ENCODE assay signal across 12 mouse cellular contexts in the genomic region with DNA sequence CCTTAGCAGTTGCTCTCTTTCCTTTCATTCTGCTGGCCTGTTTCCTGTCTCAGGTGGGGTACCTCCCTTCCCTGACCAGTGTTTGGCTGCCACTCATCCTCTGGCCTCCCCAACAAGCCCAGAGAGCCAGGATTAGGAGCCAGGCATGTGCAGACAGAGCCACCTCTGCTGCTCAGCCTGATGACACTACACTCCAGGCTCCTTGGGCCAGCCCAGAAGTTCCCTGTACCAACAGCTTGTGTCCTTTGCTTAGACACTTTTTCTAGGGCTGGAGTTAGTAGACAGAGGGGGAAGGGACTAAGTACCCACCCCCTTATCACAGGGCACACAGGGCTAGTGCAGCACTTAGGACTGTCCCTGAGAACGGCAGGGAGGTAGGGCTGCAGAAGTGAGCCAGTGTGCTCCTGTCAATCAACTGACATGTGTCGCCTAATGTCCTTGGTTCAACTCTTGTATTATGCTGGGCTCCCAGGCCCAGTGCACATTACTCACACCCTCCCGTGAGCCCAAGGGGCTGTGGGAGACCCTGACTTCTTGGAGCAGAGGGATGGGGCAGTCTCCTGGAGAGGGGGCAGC. TPM values are rescaled to one million over a fixed set of nuclear protein-coding genes. Genes with fewer than 3 reads are reported as not detected.
DNase-seq lines count a peak whose midpoint lies in the region; ATAC-seq lines count a peak whose summit lies in the region.
"Had no signal": no experiment of that assay in that cellular context is flagged by ENCODE, and none has a peak within 500 bp of the region (broad histone marks: within the 10 kb centered on the region; RNA-seq: fewer than 3 reads in every experiment).

No protein-coding gene starts in this region.

- peaks cover 36% of the 10 kb centered on the region for H3K4me1 ChIP-seq in heart, embryonic 12.5 days (replicated peaks)
- no peaks in the 10 kb centered on the region for H3K4me1 ChIP-seq in liver, embryonic 11.5 days (replicated peaks; ENCODE audit: control insufficient read depth, insufficient read depth, low read length)
- H3K4me1 ChIP-seq in liver, embryonic 12.5 days: no peaks in the 10 kb centered on the region; the same call in 1 of the 2 replicates
- H3K4me1 ChIP-seq in liver, embryonic 16.5 days (ENCODE audit: control insufficient read depth, low read depth, low read length): no peaks in the 10 kb centered on the region; the same call in none of the 2 replicates

- H3K9me3 ChIP-seq in heart, embryonic 12.5 days (replicated peaks): no peaks in the 10 kb centered on the region
- no peaks in the 10 kb centered on the region for H3K9me3 ChIP-seq in liver, embryonic 11.5 days (ENCODE audit: control insufficient read depth, low read length)
- no peaks in the 10 kb centered on the region for H3K9me3 ChIP-seq in liver, embryonic 12.5 days (replicated peaks)
- H3K9me3 ChIP-seq in liver, embryonic 16.5 days (replicated peaks; ENCODE audit: control insufficient read depth, low read length): no peaks in the 10 kb centered on the region
- H3K9me3 ChIP-seq: hindbrain, embryonic 10.5 days had no signal

- ATAC-seq in heart, embryonic 12.5 days (ENCODE audit: insufficient number of reproducible peaks, low FRiP score): 0 out of 2 replicates have a peak, but pooled peaks have one; percentile 26
- peak; percentile 61; the same call in 1 of the 2 replicates for ATAC-seq in liver, embryonic 11.5 days (replicated peaks; ENCODE audit: low FRiP score)
- no peak for ATAC-seq in liver, embryonic 12.5 days
- 0 out of 2 replicates have a peak, but pooled peaks have one; percentile 10 for ATAC-seq in liver, embryonic 16.5 days (ENCODE audit: low read depth)

- H3K27me3 ChIP-seq in heart, embryonic 12.5 days (replicated peaks): no peaks in the 10 kb centered on the region
- no peaks in the 10 kb centered on the region for H3K27me3 ChIP-seq in liver, embryonic 11.5 days (replicated peaks; ENCODE audit: control insufficient read depth, insufficient read depth, low read length)
- 0 out of 2 replicates have a peak, but pooled peaks cover 3% of the 10 kb centered on the region for H3K27me3 ChIP-seq in liver, embryonic 12.5 days (replicated peaks)
- H3K27me3 ChIP-seq in liver, embryonic 16.5 days (ENCODE audit: control insufficient read depth, insufficient read depth, low read depth, low read length): no peaks in the 10 kb centered on the region

- peaks cover 45% of the 10 kb centered on the region for H3K36me3 ChIP-seq in heart, embryonic 12.5 days
- peaks cover 27% of the 10 kb centered on the region for H3K36me3 ChIP-seq in liver, embryonic 11.5 days (ENCODE audit: control insufficient read depth, insufficient read depth, low read length)
- peaks cover 45% of the 10 kb centered on the region for H3K36me3 ChIP-seq in liver, embryonic 12.5 days
- H3K36me3 ChIP-seq in liver, embryonic 16.5 days (ENCODE audit: control insufficient read depth, insufficient read depth): peaks cover 35% of the 10 kb centered on the region

- H3K9ac ChIP-seq in heart, embryonic 12.5 days: no peak overlapping the region
- H3K9ac ChIP-seq in liver, embryonic 11.5 days (ENCODE audit: low read depth, low read length): no peak overlapping the region
- no peak overlapping the region for H3K9ac ChIP-seq in liver, embryonic 12.5 days
- H3K9ac ChIP-seq in liver, embryonic 16.5 days (ENCODE audit: low read depth, low read length): no peak overlapping the region

- WGBS in heart, embryonic 12.5 days: 29% methylated on average over 3 of the region's 3 CpGs
- 45% methylated on average over 3 of the region's 3 CpGs for WGBS in liver, embryonic 11.5 days
- 33% methylated on average over 3 of the region's 3 CpGs for WGBS in liver, embryonic 12.5 days (ENCODE audit: insufficient replicate concordance)
- 33% methylated on average over 3 of the region's 3 CpGs for WGBS in liver, embryonic 16.5 days (ENCODE audit: insufficient replicate concordance)

- H3K4me2 ChIP-seq in heart, embryonic 12.5 days: no peak overlapping the region
- no peak overlapping the region for H3K4me2 ChIP-seq in liver, embryonic 11.5 days
- no peak overlapping the region for H3K4me2 ChIP-seq in liver, embryonic 12.5 days
- no peak overlapping the region for H3K4me2 ChIP-seq in liver, embryonic 16.5 days (ENCODE audit: low read depth, low read length)

- no peak overlapping the region for H3K27ac ChIP-seq in heart, embryonic 12.5 days (ENCODE audit: poor library complexity, severe bottlenecking)
- H3K27ac ChIP-seq in liver, embryonic 11.5 days (ENCODE audit: low read depth, low read length): no peak overlapping the region
- no peak overlapping the region for H3K27ac ChIP-seq in liver, embryonic 12.5 days
- H3K27ac ChIP-seq in liver, embryonic 16.5 days (ENCODE audit: low read length): no peak overlapping the region

- peak; percentile 21 for DNase-seq in adrenal gland, postnatal 10 days
- no peak for DNase-seq in adrenal gland, adult 2 months
- no peak for DNase-seq in heart, adult 8-10 months (ENCODE audit: low spot score)
- no peak for DNase-seq in liver, embryonic 11.5 days (ENCODE audit: low spot score)
- no peak for DNase-seq in spleen, postnatal 4 days (ENCODE audit: low spot score in 2 of 2)
- DNase-seq: lung, postnatal 4 days; right cerebral cortex, postnatal 25 days; thymus, postnatal 36 days had no signal

- no peak overlapping the region for H3K4me3 ChIP-seq in heart, embryonic 12.5 days
- no peak overlapping the region for H3K4me3 ChIP-seq in liver, embryonic 11.5 days (ENCODE audit: low read depth, low read length)
- H3K4me3 ChIP-seq in liver, embryonic 12.5 days: no peak overlapping the region
- H3K4me3 ChIP-seq in liver, embryonic 16.5 days (ENCODE audit: low read depth, low read length): no peak overlapping the region
- H3K4me3 ChIP-seq: hindbrain, embryonic 10.5 days had no signal

RNA-seq across cellular contexts. Expression of a gene that starts 38.0 kb away (rescaled TPM):
- total RNA-seq in adrenal gland, postnatal 10 days (2021): 10 to 100 TPM; 16.4 to 17.5 TPM
- 10 to 100 TPM; 11.5 to 13.2 TPM for total RNA-seq in adrenal gland, adult 2 months (2021)
- 6.3 and 6.4 TPM in 2 replicates for polyA plus RNA-seq in adrenal gland, adult 2 months (2012; rRNA removed)
- polyA plus RNA-seq in heart, embryonic 12.5 days (2016; fragmentation: Nextera tagmentation; extraction: Ambion mirVana): 4.8 and 4.9 TPM in 2 replicates
- 1 to 10 TPM; 3.5 to 4.4 (median 4.2) TPM for total RNA-seq in heart, adult 8-10 months (2022)
- polyA plus RNA-seq in liver, embryonic 11.5 days (2014; fragmentation: Nextera tagmentation; extraction: Ambion mirVana): 1.8 and 2.2 TPM in 2 replicates
- 1.8 and 2.3 TPM in 2 replicates for polyA plus RNA-seq in liver, embryonic 12.5 days (2016; fragmentation: Nextera tagmentation; extraction: Ambion mirVana)
- polyA plus RNA-seq in liver, embryonic 16.5 days (2015; fragmentation: Nextera tagmentation; extraction: Ambion mirVana): 0.44 and 0.66 TPM in 2 replicates
